Mouse (Mus musculus) neutrophil, adult 5-6 weeks (primary cell): Measurements from ENCODE around the gene Calu. TPM values are rescaled to one million over a fixed set of nuclear protein-coding genes. Genes with fewer than 3 reads are reported as not detected.
"Not testable (repeated sequence)": the region's sequence is repeated elsewhere in the genome, so short reads cannot be mapped to it uniquely, and the experiment has no call there.

Experiments
- ATAC-seq: fragments of 151-379, 151-347 bp; 2 replicates; pipeline ENCODE4 v1.8.0; 2017; ENCODE audit warnings: mild to moderate bottlenecking, moderate TSS enrichment; ENCODE audit not compliant: insufficient number of reproducible peaks, poor library complexity, low FRiP score, severe bottlenecking; ENCODE audit errors: extremely low read depth
- total RNA-seq: library from RNA; stranded (forward); fragments of 200-1000 nt; gene quantifications from 2 replicates; pipeline ENCODE4 v1.2.3, GENCODE M21; 2017

Calu gene
- total RNA-seq, 1 experiment from 2014 or later: 63.9 TPM

DNA sequence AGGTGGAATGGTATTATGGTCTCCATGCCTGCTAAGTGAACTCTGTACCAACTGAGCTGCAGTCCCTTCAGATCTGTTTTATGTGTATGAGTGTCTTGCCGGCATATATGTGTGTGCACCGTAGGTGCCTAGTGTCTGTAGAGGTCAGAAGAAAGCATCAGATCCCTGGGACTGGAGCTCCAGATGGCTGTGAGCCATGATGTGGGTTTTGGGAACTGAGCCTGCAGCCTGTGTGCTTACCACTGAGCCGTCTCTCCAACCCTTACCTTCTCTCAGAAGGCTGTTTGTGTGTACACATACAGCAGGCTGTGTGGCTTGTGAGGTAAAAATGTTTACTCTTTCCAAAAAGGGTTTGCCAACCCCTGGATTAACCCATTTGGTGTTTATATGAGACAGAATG is 11.5 kb downstream of the Calu start:
- no peak for ATAC-seq

DNA sequence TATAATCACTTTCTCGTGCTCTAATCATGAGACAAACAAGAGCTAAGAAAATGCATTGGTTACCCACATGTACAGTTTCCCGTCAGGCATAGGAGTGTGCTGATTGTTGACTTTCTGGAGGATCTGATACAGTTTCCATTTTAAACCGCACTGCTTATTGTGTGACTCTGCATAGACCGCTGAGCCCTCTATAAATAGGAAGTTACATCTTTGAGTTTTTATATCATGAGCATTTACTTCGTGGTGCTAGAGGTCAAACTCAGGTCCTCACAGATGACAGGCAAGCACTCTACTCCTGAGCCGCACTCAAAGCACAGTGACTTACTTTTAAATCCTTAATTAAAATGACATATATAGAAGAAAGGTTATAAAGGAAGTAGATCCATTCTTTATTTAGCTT is 12.3 kb downstream of the Calu start:
- ATAC-seq: no peak

DNA sequence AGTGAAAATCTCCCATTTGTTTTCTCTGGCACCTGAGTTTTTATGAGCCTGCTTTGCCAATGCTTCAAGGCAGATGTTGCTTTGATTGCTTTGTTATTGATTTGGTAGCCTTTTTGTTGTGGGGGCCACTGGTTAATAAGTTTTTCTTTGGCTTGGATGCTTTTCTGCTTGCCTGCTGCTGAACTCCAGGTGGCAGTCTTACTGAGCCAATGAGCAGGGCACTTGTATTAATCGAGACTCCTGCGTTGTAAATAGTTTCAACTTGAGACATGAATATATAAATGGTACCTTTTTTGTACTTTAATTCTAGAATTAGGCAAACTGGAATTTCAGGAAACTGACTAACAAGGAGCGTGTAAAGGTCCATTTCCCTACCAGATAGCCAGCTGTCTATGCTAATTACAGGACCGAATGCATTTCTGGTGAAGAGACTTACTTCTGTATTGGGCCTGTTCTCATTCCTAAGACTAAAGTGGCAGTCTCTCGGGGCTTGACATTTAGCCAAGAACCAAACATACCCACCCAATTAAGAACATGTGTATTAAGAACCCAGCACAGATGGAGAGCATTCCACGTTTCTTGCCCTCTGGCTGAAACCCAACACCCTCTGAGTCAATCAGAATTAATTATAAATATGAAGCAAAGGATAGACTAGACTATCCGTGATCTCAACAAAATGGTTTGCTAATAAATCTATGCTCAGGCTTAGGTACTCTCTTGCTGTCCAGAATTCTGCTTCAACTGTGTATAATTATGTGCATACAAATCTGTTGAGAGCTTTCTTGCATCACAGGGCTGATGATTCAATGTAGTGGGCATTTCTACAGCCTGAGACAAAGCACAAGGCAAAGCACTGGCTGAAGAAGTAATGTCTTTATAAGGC is 14.6 kb downstream of the Calu start:
- no peak for ATAC-seq

DNA sequence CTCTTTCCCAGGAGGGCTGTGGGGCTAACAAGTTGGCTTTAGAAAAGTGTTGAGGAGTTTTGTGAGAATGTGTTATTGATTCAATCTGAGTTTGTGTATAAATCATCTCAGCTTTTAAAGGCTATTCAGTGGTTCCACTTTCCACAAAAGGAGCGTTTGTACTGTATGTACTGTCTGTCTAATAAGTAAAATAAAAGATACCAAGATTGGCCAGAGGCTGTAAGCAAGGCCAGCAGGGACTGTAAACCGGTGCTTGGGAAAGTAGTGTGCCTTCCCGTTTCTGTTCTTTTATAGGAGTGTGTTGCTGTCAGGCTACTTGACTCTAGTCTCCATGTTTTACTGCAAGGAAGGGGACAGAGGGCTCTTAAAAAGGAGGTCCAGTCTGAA is 15.3 kb downstream of the Calu start:
- no peak for ATAC-seq

DNA sequence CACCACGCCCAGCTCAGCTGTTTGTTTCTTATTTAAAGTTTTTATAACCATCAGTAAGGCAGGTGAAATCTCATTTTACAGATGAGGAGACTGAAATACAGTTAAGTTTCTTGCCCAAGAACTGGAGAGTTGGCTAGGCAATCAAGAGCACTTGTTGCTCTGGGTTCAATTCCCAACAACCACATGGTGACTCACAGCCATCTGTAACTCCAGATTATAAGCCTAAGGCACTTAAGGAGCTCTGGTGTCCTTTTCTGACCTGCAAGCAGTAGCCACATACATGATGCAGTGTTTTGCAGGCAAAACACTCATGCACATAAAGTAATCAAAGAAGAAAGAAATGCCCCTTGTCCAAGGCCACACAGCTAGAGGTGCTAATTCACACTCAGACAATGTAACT is 17.4 kb downstream of the Calu start:
- ATAC-seq: no peak

DNA sequence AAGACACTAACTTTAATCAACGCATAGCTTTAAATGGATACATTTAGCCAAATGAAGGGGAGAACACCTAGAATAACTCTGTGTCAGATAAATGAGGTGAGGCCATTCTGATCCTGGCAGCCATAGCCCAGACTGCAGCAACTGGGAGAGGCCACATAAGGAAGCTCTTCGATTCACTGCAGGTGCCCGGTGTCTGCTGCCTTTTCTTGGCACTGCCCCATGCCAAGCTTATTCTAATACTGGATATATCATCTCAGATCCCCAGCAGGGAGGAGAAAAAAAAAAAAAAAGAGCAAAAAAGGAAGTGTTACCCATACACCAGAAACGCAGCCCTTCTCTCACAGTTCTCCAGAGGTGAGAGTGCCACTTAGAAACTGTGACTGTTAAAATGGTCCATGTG is 29.5 kb downstream of the Calu start:
- ATAC-seq: no peak

DNA sequence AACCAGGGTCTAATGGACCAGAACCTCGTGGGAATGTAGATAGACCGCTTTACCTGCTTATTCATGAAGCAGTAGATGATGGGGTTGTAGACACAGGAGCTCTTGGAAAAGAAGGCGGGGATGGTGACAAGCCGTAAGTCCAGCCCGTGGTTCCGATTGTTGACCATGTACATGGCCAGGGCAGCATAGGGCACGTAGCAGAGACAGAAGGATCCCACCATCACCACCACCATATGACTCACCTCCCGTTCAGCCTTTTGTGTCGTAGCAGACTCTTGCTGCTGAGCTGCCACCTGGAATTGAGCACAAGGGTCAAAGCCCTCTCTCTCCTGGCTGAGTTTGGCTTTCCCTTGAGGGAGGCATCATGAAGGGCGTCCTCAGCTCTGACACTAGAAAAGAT is 30.8 kb downstream of the Calu start:
- no peak for ATAC-seq

DNA sequence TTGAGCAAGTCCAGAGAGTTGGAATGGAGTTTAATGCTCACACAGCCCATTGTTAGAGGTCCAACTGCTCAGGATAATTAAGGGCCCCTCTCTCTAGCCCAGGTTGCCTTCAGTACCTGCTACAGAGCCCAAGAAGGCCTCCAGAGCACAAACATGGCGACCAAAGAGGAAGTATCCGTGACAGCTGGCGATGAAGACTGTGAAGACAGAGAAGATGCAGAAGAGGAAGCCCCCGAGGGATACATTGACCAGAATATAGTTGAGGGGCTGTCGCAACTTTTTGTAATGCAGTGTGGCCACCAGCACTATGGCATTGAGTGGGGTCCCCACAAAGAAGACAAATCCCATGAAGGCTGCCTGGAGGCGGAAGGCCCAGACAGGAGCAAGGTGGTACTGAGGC is 32.1 kb downstream of the Calu start:
- ATAC-seq: no peak

DNA sequence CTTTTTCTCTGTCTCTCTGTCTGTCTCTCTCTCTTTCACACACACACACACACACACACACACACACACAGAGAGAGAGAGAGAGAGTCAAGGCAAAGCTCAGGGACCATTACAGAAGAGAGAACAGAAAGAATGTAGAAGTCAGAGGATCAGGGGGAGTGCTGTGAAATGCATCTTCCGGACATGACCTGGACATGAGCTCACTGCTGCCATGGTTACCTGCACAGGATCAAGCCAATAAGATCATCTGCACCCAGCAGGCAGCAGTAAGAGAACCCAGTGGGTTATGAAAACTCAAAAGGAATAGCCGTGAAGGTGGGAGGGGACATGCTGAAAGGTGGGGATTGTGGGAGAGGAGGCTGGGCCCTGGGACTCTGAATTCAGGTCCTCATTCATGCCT is 34.6 kb downstream of the Calu start:
- ATAC-seq: no peak

DNA sequence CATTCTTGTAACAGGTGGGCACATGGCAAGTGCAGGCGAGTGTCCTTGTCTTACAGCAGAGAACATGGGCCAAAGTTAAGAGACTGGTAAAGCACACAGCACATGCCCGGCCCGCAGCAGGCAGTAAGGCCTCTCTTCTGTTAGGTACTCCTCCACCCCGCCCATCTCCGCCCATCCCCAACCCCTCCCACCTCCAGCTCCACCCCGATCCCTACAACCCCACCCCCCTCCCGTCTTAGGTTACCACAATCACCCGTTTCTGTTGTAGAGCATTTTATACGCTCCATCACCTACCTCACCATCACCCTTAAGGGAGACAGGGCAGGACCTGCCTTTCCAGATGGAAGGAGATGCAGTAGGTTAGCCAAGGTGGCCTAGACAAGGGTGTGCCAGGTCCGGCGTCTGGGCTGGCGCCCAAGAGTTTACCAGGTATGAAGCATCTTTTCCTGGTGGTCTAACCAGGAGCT is 40.2 kb downstream of the Calu start, which contains the start of gene Opn1sw:
Opn1sw (minus strand) TSS at position 417 of the 467 bp plus-strand sequence.
- ATAC-seq: no peak

DNA sequence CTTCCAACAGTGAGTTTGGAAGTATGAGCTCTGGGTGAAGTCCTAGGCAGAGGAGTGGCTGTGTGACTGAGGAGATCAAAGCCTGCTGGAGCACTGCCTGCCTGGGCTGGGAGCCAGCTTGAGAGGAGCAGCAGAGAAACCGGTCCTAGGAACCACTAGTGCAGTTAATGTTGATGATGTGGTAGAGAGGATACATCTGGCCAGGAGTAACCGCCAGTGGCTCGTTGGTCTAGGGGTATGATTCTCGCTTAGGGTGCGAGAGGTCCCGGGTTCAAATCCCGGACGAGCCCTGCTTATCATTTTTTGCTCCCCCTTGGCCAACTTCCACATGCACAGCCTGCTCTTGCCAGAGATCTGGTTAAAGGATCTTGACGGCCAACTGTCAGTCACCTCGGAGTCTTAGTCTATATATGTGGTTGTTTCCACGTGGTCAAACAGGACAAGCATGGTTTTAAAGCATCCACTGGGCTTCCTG is 40.8 kb downstream of the Calu start:
- no peak for ATAC-seq

DNA sequence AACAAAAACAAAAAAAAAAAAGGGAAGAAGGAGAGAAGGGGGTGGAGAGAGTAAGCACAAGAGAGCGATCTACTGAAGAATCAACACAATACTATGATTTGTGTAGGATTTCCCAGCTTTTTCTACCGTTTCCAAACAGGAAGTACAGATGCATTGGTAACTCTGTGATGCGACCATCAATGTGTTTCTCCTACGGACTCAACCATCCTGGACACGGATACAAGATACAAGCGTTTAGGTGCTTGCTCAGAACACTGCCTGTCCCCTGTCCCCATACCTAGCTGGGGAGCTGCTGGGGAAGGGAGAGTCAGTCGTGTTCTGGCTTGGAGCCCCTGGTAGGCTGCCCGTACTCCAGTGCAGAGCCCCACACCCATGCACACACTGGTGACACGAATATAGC is 41.6 kb downstream of the Calu start:
- no peak for ATAC-seq

DNA sequence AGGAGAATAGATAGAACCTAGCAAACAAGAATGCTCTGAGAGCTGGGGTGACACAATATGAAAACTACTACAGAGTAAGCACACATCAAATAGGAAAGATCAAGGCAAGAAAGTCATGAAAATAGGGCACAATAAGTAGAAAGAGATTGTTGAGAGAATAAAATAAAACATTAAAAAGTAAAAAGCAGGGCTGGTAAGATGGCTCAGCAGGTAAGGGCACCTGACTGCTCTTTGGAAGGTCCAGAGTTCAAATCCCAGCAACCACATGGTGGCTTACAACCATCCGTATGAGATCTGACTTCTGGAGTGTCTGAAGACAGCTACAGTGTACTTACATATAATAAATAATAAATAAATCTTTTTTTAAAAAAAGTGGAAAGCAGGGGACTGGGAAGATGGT is 42.6 kb downstream of the Calu start:
- ATAC-seq: not testable (repeated sequence)

DNA sequence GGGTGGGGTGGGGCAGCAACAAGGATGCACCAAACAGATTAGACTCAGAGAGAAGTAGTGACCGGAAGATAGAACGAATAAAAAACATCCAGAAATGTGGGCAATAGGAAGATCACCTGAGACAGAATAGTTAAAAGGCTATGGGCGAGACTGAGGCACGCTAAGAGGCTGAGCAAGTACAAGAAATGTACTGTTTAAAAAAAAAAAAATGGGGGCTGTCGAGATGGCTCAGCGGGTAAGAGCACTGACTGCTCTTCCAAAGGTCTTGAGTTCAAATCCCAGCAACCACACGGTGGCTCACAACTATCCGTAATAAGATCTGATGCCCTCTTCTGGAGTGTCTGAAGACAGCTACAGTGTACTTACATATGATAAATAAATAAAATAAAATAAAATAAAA is 43.4 kb downstream of the Calu start:
- ATAC-seq: not testable (repeated sequence)

DNA sequence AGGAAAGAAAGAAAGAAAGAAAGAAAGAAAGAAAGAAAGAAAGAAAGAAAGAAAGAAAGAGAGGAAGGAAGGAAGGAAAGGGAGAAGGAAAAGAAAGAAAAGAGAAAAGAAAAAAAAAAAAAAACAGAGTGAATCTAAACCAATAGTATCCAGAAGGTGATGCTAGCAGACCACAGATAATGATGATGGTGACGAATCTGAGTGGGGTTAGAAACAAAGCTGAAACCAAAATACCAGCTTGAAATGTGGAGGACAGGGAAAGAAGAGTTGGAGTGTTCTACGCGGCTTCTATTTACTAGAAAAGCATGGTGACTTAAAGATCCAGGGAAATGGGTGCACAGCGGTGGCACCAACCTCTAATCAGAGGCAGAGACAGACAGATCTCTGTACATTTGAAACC is 43.9 kb downstream of the Calu start:
- no peak for ATAC-seq

DNA sequence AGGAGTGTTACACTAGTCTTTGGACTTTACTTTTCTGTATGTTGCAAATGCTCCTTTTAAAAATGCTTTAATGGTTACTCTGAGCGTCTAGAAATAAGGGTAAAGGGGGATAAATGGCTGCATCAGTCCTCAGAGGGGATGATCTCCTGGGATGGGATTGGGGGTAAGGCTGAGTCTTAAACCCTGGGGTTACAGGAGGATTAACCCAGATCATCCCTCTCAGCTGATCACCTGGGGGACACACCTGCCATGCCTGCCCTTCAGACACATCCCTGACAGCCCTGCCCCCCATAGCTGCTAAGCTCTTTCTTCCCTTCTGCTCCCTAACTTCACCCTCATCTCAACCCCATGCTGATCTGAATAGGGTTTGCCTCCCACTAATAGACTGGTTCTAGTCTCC is 46.4 kb downstream of the Calu start:
- ATAC-seq: no peak

DNA sequence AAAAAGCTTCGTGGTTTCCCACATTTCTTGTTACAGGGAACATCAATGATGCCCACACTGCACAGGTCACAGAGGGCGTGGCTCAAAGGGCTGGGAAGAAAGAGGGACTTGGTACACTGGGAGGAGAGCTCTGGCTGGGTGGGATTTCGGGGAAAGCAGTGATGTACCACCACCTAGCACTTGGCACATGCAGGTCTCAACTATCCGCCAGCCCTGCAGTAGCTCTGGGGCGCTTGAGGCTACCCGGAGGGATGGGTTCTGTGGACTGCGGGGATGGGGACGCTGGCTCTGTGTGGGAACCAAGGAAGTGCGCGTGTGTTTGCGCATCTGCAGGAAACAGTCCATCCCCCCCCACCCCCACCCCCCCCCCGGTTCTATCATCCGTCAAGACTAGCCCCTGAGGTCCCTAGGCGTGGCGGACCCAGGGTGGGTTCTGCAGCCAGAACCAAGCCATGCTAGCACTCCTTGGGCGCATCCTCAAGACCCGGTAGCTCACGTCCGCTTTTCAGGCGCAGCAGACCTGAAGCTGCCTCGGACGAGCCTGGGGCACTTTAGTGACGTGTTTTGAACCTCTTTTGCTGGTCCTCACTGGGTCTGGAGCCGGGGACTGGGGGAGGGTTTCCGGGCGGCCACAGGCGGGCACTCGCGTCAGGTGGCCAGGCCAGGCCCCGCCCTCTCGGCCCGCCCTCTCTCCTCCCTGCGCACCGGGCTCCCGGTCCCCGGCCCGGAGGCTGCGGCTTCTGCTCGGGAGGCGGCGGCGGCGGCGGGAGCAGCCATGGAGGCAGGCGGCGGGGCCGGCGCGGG is 48.2 kb downstream of the Calu start, which contains the start of gene Ccdc136:
Ccdc136 (plus strand) TSS at position 400 of the 804 bp plus-strand sequence.
- no peak for ATAC-seq

DNA sequence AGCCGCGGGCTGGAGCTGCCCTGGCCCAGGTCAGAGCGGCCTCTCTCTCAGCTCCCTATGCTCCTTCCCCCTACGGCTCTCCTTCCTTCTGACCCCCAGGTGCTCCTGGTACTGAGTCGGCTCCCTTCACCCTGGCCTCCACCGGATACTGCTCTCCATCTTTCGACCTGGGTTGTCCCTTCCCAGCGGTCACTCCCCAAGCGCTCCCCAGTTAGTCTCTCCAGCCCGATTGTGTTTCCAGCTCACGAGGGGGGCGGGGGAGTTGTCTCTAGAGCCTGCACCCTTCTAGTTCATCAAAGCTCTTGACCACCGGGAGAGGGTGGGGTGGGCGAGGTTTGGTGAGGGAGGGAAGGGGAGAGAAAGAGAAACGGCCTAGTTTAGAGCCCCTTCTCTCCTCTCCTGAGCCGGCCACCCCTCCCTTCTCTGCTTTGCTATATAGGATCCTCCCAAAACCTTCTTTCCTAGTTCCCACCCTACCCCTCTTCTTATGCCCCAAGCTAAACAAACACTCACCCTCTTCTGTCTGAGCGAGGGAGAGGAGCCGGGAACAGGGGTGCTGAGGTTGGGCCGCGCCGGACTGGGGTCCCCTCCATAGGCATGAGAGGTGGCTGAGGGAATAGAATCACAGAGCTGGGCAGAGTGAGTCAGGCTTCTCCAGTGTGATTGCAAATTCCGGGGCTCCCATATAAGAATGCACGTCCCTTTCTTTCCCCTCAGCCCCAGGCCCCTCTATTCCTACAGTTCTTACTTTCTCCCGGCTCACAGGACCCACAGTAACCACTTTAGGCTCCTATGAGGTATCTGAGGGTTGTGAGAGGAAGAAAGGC is 49.1 kb downstream of the Calu start:
- ATAC-seq: no peak

DNA sequence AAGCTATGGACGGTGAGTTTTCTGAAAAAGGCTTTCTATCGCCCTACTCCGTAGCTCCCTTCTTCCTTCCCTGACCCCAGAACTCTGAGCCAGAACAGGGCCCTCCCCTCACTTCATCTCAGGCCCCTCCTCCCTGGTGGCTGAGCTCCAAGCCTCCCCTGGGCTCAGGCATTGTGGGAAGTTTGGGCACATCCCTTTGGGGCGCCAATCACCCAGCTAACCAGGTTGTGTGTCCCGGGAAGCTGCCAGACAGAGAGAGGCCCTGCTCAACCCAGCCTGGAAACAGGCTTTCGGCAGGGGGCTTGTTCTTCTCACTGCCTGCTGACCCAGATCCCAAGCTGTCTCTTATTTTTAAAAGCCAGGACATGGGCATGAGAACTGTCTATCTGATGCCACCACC is 49.7 kb downstream of the Calu start:
- ATAC-seq: no peak
